Mouse (Mus musculus) stomach, adult 2 months (tissue): ENCODE results near the gene Spats2. TPM values are rescaled to one million over a fixed set of nuclear protein-coding genes. Genes with fewer than 3 reads are reported as not detected.

Experiments
- polyA plus RNA-seq: library from polyadenylated mRNA; depleted of rRNA; stranded (reverse); fragments of >200 nt; gene quantifications from 2 replicates; pipeline ENCODE4 v1.2.3, GENCODE M21; 2012; rRNA removed

Spats2 gene
- 2.5 and 2.7 TPM in 2 replicates for polyA plus RNA-seq

GRCm38 (mm10) chr15:99125711-99126080, at the start of gene Spats2:
Gene Spats2 (plus strand): TSS chr15:99125916.

GRCm38 (mm10) chr15:99087253-99088075, 38.3 kb upstream of the Spats2 start, which contains the start of gene C1ql4:
Gene C1ql4 (minus strand): TSS chr15:99087817.

GRCm38 (mm10) chr15:99092870-99093269, 32.8 kb upstream of the Spats2 start, which contains the start of gene Dnajc22:
Gene Dnajc22 (plus strand): TSS chr15:99093170.

GRCm38 (mm10) chr15:99224208-99224911, 98.6 kb downstream of the Spats2 start, which contains the start of gene Kcnh3:
Gene Kcnh3 (plus strand): TSS chr15:99224861.

GRCm38 (mm10) chr15:99251626-99252380, 126.1 kb downstream of the Spats2 start, which contains the start of gene Mcrs1:
Gene Mcrs1 (minus strand): TSS chr15:99251961.

Other genes with a start within 250 kb of the Spats2 start
- 0.75 and 0.82 TPM in 2 replicates for gene Rhebl1, start 231.4 kb upstream of the Spats2 start, polyA plus RNA-seq
- 0.37 and 0.70 TPM in 2 replicates for gene Dhh, start 227.4 kb upstream of the Spats2 start, polyA plus RNA-seq
- gene Lmbr1l, start 207.7 kb upstream of the Spats2 start, polyA plus RNA-seq: 20.0 and 33.4 TPM in 2 replicates
- 349 and 354 TPM in 2 replicates for gene Tuba1b, start 191.4 kb upstream of the Spats2 start, polyA plus RNA-seq
- gene Gm49450, start 172.4 kb upstream of the Spats2 start, polyA plus RNA-seq: 30.3 and 59.8 TPM in 2 replicates
- gene Tuba1a, start 172.2 kb upstream of the Spats2 start, polyA plus RNA-seq: 130 and 134 TPM in 2 replicates
- 186 and 201 TPM in 2 replicates for gene Tuba1c, start 96.0 kb upstream of the Spats2 start, polyA plus RNA-seq
- 4.5 and 8.5 TPM in 2 replicates for gene Prph, start 70.7 kb upstream of the Spats2 start, polyA plus RNA-seq
- 6.1 and 9.0 TPM in 2 replicates for gene Troap, start 51.3 kb upstream of the Spats2 start, polyA plus RNA-seq
- not detected in 2 replicates for gene C1ql4, start 38.1 kb upstream of the Spats2 start, polyA plus RNA-seq
- 10.4 and 10.8 TPM in 2 replicates for gene Dnajc22, start 32.7 kb upstream of the Spats2 start, polyA plus RNA-seq
- gene Kcnh3, start 98.9 kb downstream of the Spats2 start, polyA plus RNA-seq: 0.48 and 0.66 TPM in 2 replicates
- gene Mcrs1, start 126.0 kb downstream of the Spats2 start, polyA plus RNA-seq: 33.4 and 34.9 TPM in 2 replicates
- gene Prpf40b, start 169.2 kb downstream of the Spats2 start, polyA plus RNA-seq: 31.1 and 31.5 TPM in 2 replicates
- 0.08 TPM in 1 of 2 replicates, not detected in the other for gene Fam186b, start 170.0 kb downstream of the Spats2 start, polyA plus RNA-seq
- gene Fmnl3, start 244.6 kb downstream of the Spats2 start, polyA plus RNA-seq: 5.1 and 5.4 TPM in 2 replicates